Mouse (Mus musculus) left cerebral cortex, postnatal 25 days (tissue): ENCODE data around the gene Rabep2. TPM values are rescaled to one million over a fixed set of nuclear protein-coding genes. Genes with fewer than 3 reads are reported as not detected.

Source experiments
- DNase-seq, 2 experiments: peaks; one replicate each; pipeline ENCODE4 v3.0.0; 2022; ENCODE audit warnings: low spot score in 2 of 2, mixed read lengths in 1 of 2
- intact Hi-C: fragments of 180-260 bp; cut with DNase I; formaldehyde crosslinking; loops from one replicate; pipeline ENCODE4 v1.15.1; 2025
- total RNA-seq, 2 experiments: library from RNA; stranded (reverse); gene quantifications; 2 replicates each; pipeline ENCODE4 v1.2.3; 2021

Rabep2 gene
- total RNA-seq, 2 experiments from 2014 or later = 10.8 to 14.4 TPM

DNA sequence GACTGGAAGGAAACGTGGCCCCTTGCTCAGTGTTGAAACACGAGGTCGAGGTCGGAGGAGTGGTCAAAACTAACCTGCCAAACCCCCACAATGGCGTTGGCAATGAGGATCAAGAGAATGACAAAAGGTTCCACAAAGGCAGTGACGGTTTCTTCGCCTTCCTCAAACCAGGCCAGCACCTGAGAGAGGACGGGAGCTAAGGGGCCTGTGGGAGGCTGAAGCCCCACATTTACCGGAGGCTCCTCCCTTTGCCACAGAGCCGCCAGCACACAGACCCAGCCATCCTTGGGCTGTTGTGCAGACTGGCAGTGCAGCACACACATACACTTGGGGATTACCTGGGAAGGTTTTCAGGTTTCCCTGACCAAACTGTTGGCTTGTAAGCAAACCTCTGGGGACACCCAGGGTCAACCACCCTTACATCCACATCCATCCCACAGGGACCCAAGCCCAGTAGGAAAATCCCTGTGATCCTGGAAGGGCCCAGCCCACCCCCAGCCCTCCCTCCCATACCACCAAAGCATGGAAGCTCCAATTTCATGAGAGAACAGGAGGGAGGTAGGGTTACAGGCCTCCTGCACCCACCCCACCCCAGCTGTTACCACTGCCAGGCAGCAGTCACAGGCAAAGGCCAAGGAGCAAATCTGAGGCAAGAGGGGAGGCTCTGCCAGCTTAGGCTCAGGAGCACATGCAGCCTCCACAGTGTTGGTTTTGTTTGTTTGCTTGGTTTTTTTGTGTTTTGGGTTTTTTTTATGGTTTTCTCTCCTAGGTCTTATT, 32.3 kb downstream of the Rabep2 start:
- intact Hi-C loops = no loop called here
- DNase-seq = no peak

DNA sequence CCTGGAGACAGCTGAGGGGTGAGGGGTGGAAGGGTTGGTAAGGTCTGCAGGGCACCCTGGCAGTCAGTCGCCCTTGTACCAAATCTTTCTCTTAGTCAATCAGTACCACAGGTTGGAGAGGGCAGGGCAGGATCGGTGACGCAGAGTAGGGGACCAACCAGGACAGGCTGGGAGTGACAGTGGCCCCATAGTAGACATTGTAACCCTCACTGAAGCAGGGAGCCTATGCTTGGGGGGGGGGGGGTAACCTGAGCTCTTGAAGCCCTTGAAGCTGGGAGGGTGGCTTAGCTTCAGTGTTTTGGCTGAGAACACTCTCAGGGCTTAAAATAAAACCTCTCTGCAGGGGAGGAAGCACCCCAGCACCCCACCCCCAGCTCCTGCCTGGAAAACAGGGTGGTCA, 33.1 kb downstream of the Rabep2 start:
- intact Hi-C loops = no loop called here
- DNase-seq = no peak

DNA sequence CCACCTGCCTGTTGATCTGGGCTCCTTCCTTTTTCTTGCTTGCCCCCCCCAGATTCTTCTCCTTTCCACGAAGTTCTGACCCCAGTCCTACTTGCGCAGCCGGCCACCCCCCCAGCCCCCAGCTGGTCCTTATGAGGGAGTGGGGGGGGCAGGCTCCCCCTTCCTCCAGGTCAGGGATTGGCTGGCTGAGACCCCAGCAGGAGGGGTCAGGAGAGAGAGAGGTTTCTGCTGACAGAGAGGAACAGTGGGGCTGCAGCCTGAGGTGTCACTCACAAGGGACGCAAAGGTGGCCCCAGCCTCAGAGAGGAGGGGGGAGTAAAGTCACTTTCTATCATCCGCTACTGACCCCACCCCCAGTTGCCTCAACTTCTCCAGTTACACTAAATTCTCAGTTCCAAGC, 34.4 kb downstream of the Rabep2 start, which contains the start of gene Atp2a1:
Atp2a1 (minus strand) TSS at position 105 of the 400 bp plus-strand sequence.
- intact Hi-C loops = no loop called here
- no peak for DNase-seq

DNA sequence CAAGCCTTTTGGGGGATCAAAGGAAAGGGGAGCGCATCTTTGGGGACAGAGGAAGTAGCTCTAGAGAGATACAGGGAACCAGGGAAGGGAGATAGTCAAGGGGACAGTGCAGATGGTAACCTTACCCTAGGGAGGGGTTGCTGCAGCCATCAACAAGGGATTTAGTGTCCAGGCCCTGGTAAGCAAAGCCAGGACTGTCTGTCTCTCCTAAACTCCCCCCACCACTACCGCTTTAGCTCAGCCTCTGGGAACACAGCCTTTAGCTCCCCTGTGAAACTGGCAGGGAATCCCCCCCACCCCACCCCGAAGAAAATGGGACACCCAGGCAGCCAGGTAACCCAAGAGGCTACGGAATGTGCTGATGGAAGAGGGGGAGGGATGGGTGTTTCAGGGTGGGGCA, 35.0 kb downstream of the Rabep2 start:
- intact Hi-C loops = no loop called here

DNA sequence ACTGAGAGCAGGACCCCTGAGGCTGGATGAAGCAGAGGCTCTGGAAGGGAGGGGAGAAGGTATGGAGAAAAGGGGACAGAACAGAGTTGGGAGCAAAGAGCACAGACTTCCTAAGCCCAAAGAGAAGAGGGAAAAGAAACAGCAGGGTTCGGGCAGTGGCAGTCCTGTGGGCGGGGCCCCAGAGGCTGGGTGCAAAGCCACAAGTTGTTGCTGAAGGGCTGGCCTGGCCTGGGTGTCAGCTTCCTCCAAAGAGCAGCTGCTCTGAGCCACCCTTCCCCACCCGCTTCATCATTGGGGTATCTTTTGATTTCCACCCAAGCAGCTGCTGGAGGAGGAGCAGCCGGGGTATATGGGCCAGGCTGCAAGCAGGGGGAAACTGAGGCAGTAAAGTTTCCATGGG, 35.6 kb downstream of the Rabep2 start:
- intact Hi-C loops = no loop called here
- no peak for DNase-seq

More for the DNA sequence above, 35.0 kb downstream of the Rabep2 start:
- DNase-seq = no peak

DNA sequence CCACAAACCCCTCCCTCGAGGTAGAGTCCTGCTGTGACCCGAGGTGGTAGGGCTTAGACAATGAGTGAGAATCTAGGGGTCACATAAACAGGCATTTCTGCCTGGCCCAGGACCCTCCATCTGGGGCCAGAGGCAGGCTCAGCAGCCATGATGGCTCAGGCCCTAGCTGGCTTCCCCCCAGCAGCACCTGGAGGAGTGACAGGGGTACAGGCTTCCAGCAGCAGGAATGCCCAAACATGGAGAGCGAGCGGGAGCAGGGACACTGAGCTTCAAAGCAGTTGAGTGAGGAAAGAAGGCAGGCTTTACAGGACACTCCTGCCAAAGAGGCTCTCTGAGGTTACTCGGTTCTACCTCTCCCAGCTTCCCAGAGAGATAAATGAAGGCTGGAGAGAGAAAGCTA, 36.3 kb downstream of the Rabep2 start:
- no peak for DNase-seq
- intact Hi-C loops = no loop called here

DNA sequence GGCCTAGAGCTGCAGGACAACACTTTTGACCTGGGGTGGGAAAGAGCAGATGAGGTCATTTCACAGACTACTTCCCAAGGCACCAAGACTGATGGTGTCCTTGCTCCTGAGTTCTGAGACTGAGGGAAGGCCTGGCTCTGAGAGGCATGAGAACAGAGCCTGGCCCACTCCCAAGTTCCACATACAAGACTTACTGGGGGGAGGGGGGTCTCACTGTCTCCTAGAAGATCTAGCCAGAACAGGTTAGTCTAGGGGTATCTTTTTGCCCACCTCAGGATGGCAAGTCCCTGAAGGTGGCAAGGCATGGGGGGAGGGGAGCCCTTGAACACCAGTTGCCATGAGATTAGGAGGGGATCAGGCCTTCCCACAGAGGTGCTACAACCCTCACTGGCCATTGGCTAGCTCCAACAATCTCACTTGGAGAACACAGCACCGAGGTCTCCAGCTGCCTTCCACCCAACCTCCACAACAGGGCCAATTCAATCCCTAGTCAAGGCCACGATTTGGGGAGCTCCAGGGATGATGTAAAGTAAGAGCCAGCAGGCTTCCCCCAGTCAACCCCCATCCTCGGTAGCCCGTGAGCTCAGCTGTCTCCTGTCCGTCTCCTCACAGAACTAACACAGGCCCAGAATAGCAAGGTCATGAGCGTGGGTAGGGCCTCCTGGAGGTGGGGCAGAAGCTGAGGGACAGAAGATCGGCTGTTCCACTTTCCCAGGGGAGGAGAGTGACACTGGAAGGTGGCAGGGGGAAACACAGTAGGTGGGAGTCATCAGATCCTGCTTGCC, 36.9 kb downstream of the Rabep2 start:
- intact Hi-C loops = no loop called here
- DNase-seq = no peak

DNA sequence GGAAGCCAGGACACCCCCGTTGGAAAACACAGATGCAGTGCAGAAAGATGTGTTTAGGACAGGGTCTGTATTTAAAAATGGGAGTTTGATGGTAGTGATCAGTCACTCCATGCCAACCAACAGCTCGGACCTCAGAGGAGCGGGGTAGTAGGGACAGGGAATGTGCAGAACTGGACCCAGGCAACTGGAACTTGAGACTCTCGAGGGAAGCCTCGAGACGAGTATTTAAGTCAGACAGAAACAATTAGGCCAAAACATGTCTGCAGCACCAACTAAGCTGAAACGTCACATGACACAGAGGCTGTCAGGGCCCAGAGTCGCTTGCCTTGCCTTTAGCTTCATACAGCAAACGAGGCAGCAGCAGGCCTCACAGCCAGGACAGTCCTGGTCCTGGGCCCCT, 37.6 kb downstream of the Rabep2 start:
- DNase-seq = no peak
- intact Hi-C loops = no loop called here

DNA sequence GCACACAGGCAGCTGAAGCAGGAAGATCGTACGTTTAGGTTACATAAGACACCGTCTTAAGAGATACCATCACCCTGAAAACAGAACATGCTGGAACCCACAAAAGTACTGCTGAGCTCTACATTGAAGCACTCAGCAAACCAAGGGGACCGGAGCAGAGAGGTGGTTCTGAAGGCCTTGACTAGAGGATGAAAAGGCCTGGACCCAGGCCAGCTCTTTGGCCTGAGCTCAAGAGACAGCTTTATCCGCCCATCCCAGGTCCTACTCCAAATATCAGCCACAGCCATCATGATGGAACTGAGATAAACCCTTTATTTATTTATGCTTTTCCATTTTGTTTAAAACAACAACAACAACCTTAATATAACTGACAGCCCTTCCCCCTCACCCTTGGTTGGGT, 38.1 kb downstream of the Rabep2 start:
- DNase-seq = no peak
- intact Hi-C loops = no loop called here

DNA sequence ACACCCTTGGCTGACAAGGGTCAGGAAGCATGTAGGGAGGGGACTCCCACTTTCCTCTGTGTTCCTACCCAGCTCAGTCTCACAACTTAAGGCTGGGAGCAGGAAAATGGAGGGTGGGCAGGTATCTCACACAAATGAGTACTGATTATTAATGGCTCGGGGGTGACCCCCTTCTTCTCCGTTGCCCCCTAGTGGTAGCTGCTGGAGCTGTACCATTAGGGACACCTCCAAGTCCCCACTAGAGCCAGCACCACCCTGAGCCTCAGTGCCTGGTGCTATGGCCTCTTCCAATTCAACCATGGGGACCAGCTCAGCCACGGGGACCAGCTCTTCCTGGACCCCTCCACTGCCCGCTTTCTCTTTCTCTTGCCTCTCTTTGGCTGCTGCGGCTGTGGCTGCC, 38.7 kb downstream of the Rabep2 start:
- intact Hi-C loops = no loop called here
- DNase-seq = no peak

DNA sequence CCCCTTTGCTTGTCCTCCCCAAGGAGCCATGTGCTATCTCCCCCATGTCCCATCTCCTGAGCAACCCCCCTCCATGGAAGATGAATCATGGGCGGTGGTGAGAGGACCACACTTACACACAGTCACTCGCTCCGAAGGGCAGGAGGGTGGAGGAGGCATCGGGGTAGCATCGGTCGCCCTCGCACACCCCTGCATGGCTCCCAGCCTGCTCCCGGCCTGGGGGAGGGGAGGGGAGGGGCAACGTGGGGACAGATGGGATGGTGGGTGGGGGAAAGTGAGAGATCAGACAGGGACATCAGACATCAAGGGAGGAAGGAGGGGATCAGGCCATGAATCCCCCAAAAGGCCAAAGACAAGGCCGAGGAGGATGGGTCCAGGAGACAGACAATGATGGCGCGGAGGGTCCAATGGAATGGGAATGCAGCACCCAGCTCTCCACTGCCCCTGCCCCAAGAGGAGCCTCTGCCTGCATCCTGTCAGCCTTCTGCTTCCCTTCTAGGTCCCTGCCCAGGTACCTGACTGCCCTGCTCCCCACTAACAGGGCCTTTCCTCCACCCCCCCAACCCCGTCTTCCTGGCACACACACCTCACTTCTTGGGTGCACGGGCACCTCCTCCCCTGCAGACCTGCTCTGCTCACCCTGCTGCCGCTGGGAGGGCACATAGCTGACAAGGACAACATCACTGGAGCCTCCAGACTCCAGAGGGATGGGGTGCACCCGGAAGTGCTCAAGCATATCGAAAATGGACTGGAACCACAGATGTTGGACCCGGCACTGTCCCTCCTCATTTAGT, 39.5 kb downstream of the Rabep2 start:
- DNase-seq = no peak
- intact Hi-C loops = no loop called here

DNA sequence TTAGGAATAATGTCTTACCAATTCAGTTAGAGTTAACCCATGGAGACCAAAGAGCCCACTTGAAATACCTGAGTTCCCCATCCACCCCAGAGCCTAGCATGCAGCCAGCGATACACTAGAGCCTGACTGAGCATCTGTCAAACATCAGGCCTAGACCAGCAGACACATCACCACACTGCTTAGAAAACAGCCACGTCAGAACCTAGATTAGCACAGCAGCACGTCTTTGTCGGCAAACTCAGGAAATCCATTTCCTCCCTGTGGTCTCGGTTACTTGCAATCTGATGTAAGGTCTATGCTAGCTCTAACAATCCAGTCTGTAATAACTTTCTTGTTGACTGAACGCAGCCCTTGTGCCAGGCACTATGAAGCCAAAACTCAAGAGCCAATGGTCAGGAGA, 41.5 kb downstream of the Rabep2 start:
- intact Hi-C loops = loop anchor here (5.0 kb wide), 1 partner anchor 73 kb away; the partner anchor contains the start of gene Nfatc2ip
- no peak for DNase-seq

DNA sequence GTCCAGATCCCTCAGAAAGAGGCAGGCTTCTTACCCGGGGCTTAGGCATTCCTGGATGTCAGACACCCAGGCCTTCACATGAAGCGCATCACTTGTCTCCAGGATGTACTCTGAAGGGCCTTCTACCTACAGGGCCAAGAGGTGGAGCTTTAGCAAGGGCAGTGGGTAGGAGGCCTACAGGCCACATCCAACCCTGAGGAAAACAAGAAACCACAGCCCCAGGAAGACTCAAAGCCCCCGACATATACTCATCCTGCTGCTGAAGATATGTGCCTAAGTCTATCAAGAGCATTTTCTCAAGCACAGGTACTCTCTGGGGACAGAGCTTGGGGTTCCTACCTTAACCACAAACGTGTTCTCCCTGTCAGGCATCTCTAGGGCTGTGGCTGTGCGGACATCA, 42.8 kb downstream of the Rabep2 start:
- intact Hi-C loops = loop anchor here (5.0 kb wide), 1 partner anchor 74 kb away; the partner anchor contains the start of gene Nfatc2ip
- no peak for DNase-seq

DNA sequence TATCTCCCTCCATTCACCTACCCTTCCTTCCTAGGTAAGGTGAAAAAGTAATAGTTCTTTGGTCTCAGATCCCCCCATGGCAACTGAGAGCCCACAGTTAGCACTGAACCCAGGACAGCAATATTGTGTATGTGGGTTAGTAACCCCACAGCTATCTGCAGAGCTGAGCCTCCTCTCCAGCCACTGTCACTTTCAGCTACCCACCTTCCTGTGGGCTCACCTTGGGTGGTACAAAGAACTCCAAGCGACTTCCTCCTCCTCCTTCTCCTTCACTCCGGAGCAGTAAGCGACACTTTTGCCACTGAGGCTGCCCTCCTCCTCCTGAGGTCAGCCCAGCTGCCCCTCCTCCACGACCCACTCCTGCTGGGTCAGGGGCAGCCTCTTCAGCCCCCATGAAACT, 43.3 kb downstream of the Rabep2 start:
- intact Hi-C loops = loop anchor here (5.0 kb wide), 1 partner anchor 75 kb away; the partner anchor contains the start of gene Nfatc2ip
- no peak for DNase-seq

DNA sequence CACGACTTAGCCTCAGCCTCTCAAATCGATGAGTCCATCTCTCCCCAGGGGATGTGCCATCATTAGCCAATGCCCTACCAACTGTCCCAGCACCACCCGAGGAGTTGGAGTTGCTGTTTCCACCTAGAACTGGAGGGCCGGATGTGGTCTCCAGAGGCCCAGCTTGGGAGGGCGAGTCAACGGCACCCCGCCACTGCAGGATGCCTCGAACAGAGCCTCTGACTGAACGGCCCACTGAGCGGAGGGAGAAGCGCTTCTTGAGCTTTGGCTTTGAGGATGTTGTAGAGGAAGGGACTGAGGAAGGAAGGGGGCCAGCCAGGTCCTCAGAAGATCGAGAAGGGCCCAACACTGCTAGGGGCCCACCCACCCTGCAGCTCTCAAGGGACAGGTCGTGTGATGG, 43.7 kb downstream of the Rabep2 start:
- intact Hi-C loops = loop anchor here (5.0 kb wide), 1 partner anchor 75 kb away; the partner anchor contains the start of gene Nfatc2ip
- no peak for DNase-seq

DNA sequence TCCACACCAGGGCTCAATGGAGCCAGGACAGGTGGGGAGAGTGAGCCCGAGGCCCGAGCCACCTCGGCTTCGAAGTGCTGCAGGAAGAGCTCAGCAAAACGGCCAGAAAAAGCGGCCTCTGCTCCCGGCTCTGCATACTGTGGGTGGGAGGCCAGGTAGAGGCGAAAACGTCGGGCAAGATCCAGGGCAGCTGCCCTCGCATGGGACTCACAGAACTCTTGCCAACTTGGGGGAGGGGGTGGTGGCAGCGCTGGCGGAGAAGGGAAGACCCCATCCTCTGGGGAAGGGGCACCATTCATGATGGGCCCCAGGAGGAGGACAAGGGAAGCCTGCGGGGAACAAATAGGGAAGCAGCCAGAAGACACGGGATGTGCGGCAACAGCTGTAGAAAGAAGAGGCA, 44.2 kb downstream of the Rabep2 start:
- intact Hi-C loops = loop anchor here (5.0 kb wide), 1 partner anchor 75 kb away; the partner anchor contains the start of gene Nfatc2ip
- DNase-seq = no peak

DNA sequence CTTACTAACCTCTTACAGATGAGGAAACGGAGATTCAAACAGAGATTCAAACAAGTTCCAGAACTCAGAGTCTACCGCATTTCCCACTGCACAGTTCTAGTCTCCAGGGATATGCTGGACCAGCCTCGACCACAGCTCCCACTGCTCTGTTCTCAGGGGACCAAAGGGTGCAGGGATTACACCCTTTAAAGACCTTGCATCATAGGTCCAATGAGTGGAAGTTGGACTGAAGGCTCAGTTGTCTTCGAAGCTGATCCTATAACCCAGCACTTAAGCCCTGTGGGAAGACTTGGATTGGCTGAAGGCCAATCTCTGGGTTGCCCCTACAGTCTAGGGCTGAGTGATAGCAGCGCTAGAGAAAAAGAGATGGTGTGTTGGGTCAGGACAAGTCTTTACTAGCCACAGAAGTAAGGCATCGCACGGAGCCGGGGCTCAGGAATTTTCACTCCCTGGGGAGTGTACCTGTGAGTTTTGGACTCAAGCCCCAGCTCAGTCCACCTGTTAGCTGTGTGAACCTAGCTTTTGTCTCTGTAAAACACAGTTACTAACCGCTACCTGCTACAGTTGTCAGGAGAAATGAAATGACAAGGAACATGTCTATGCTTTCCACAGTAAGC, 45.0 kb downstream of the Rabep2 start:
- DNase-seq = no peak
- intact Hi-C loops = loop anchor here (2.0 to 5.0 kb wide), 2 partner anchors 45 to 76 kb away; partner anchors contain the start of genes Nfatc2ip and Rabep2

DNA sequence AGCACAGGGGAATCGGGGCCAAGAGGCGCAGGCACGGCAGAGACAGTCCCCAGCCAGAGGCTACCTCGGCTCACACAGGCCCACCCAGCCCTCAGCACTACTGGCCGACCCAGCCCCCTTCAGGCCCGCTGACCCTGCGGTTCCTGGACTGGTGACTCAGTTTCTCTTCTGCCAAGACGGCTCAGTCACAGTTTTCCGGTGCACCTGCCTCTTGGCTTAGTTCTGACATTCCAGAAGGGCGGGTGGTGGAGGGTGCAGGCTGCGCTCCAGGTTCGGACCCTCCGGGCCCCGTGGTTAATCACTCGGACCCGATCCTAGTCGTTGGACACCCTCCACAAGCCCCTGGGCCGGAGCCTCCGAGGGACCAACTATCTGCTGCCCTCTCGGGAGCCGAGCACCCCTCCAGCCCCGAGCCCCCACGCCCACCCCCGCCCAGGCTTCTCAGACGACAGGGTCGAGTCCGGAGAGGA, 46.0 kb downstream of the Rabep2 start:
- intact Hi-C loops = loop anchor here (2.0 to 5.0 kb wide), 2 partner anchors 46 to 77 kb away; partner anchors contain the start of genes Nfatc2ip and Rabep2
- no peak for DNase-seq

DNA sequence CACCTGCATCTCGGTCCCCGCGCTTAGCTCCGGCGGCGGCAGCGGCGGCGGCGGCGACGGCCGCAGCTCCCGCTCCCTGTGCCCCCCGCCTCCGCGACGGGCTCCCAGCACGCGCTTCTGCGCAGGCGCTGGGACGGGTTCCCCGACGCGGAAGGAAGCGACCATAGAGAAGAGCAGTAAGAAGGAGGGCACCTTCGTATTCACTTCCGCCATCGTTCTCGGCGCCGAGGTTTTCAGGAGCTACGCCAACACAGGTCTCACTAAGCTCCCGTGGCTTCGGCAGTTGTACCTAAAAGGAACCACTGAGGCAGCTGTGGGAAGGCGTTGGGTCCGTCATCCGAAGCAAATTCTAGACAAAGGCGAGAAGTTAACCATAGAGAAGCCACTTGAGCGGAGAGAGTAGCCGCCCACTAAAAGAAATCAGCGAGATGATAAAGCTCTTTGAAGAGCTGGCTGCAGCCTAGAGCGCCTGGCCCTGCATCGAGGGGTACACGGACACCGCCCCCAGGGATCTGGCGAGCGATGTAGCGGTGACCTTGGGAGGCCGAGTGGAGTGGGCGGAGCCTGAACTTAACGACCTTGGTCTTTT, 46.5 kb downstream of the Rabep2 start, which contains the start of gene Sh2b1:
Sh2b1 (minus strand) TSS at position 432 of the 589 bp plus-strand sequence.
- peak; percentile 89 to 93 for DNase-seq
- intact Hi-C loops = loop anchor here (1.0 to 5.0 kb wide), 4 partner anchors 12 to 78 kb away; partner anchors contain the start of genes Atxn2l, Nfatc2ip, Rabep2 and Tufm
